Mouse (Mus musculus): ENCODE measurements around the gene Atp2a1.

DNA sequence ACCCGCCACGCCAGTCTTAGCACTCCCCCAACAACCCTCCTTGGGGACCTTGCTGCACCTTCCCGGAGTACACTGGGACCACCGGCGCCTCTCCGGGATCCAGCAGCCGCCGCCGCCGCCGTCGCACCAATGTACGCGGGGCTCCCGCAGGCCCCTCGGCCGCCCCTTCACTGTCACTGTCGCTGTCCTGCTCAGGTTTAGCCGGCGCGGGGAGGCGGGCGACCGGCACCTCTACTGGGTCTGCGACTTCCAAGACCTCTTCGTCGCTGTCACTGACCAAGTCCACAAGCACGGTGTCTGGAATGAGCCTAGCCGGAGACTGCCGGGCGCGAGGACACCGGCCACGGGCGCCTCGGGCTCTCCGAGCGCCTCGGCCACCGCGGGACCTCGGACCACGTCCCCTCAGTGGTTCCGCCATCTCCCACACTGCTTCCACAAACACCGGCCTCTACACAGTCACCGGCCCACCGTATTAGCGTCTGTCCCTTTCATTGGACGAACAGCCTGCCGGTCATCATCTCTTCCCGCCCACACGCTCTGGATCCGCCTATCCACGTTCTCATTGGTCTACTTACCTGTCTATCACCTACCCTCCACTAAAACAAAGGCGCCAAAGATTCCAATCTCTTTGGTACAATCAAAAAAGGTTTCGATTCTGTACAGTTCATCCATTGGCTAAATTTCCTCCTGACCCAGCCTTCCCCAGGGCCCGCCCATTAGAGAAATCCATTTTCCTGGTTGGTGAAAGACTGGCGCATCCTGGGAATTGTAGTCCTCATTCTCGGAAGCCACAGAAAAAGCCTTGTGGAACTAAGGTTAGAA is 66.4 kb downstream of the Atp2a1 start, which contains the start of gene Nfatc2ip:
- no peak for TF ChIP-seq POLR2A (IDR thresholded peaks at IDR 0.05; ENCODE audit: borderline replicate concordance, low read depth, low read length)
- no peak for TF ChIP-seq CTCF (IDR thresholded peaks at IDR 0.05; ENCODE audit: low read depth, low read length)
